Mouse (Mus musculus) spleen, adult 2 months (tissue): ENCODE results near the gene Olfr648.

Experiments
- CTCF ChIP-seq: fragments of 200-500 bp; IDR thresholded peaks from 2 replicates; pipeline ENCODE4 v1.5.1; 2011; ENCODE audit warnings: mild to moderate bottlenecking, inconsistent platforms; ENCODE audit not compliant: insufficient read depth, insufficient read length, insufficient replicate concordance; ENCODE audit errors: extremely low read depth
- POLR2A ChIP-seq: fragments of 200-500 bp; IDR thresholded peaks from 2 replicates; pipeline ENCODE4 v1.6.1; 2011; ENCODE audit warnings: low read depth, low read length, inconsistent platforms

- no peak for TF ChIP-seq CTCF
- TF ChIP-seq POLR2A: no peak
Measured at GRCm38 (mm10) chr7:104143179-104143578, 40.0 kb downstream of the Olfr648 start, which contains the start of gene Ubqln3.
